Mouse (Mus musculus) G1E (cell line): Measurements from ENCODE around the gene Ceacam20. TPM values are rescaled to one million over a fixed set of nuclear protein-coding genes. Genes with fewer than 3 reads are reported as not detected.

ENCODE experiments used
- ATAC-seq: 2 replicates; pipeline ENCODE4 v1.8.0; 2016; ENCODE audit warnings: mild to moderate bottlenecking; ENCODE audit not compliant: insufficient number of reproducible peaks, poor library complexity, low FRiP score, severe bottlenecking; ENCODE audit errors: extremely low read depth
- DNase-seq: peaks from one replicate; pipeline ENCODE4 v3.0.0; 2012; ENCODE audit warnings: low spot score
- H3K27me3 ChIP-seq: 2 replicates; pipeline ENCODE4 v1.6.1; 2012; ENCODE audit warnings: mild to moderate bottlenecking, low read length, inconsistent platforms; ENCODE audit not compliant: insufficient read depth
- H3K36me3 ChIP-seq: replicated peaks from 2 replicates; pipeline ENCODE3; 2012; ENCODE audit warnings: mild to moderate bottlenecking, inconsistent platforms
- H3K4me1 ChIP-seq: 2 replicates; pipeline ENCODE4 v1.6.1; 2012; ENCODE audit warnings: low read depth, low read length, inconsistent platforms, mixed read lengths; ENCODE audit not compliant: insufficient read depth
- H3K4me3 ChIP-seq: 2 replicates; pipeline ENCODE4 v1.5.1; 2012; ENCODE audit warnings: low read depth, mild to moderate bottlenecking, inconsistent platforms, low read length, moderate library complexity, mixed read lengths
- H3K9me3 ChIP-seq: replicated peaks from 2 replicates; pipeline ENCODE4 v1.6.1; 2012; ENCODE audit warnings: inconsistent platforms
- CTCF ChIP-seq: IDR thresholded peaks from 2 replicates; pipeline ENCODE4 v1.5.1; 2012; ENCODE audit warnings: low read depth, low read length, inconsistent platforms, mixed read lengths
- GATA1 ChIP-seq: IDR thresholded peaks from 2 replicates; pipeline ENCODE4 v1.6.1; 2012; ENCODE audit warnings: borderline replicate concordance, low read length, inconsistent platforms, mixed read lengths
- GATA2 ChIP-seq: IDR thresholded peaks from 2 replicates; pipeline ENCODE4 v1.6.1; 2012; ENCODE audit warnings: low read depth, low read length, inconsistent platforms, borderline replicate concordance
- POLR2AphosphoS5 ChIP-seq: IDR thresholded peaks from 2 replicates; pipeline ENCODE4 v1.6.1; 2012; ENCODE audit warnings: low read depth, low read length, inconsistent platforms; ENCODE audit not compliant: insufficient replicate concordance
- TAL1 ChIP-seq: conservative IDR thresholded peaks from 2 replicates; pipeline ENCODE4 v1.6.1; 2012; ENCODE audit warnings: low read depth, low read length, inconsistent platforms, mixed read lengths
- polyA plus RNA-seq: library from polyadenylated mRNA; stranded (reverse); fragments of >175 nt; gene quantifications from 2 replicates; pipeline ENCODE4 v1.2.3, GENCODE M21; 2012
- total RNA-seq, 2 experiments: library from RNA; stranded (forward) in 1 of 2; stranded (reverse) in 1 of 2; fragments of 200-1000 nt in 1 of 2; fragments of >200 nt in 1 of 2; fragmentation: Nextera tagmentation in 1 of 2; gene quantifications; 2 replicates each; pipeline ENCODE4 v1.2.3; 2014 to 2017

Ceacam20 gene
- total and polyA plus RNA-seq, 3 experiments = not detected

DNA sequence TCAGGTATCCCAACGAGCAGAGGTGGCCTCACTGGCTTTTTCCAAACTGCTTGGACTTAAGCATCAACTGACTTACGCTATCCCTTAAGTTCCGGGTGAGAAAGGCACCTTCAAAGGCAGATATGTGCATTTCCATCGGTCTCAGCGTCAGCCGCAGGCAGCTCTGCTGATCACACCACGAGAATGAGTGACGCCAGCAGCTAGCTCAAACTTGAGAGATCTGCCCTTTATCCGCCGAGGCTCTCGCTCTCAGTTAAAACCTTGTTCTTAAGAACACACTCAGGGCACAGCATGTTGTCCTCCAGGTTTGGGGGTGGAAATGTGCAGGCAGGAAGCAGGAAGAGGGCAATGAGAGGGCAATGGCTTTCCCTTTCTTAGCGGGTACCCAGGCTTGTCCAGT is 16.3 kb upstream of the Ceacam20 start:
- Histone ChIP-seq H3K9me3 (no peaks in the 10 kb centered on the region), H3K36me3 (no peaks in the 10 kb centered on the region), H3K4me3 (no peak overlapping the region), H3K27me3 (no peaks in the 10 kb centered on the region), H3K4me1 (no peaks in the 10 kb centered on the region)
- TF ChIP-seq POLR2AphosphoS5 (no peak), CTCF (no peak), GATA2 (no peak), TAL1 (no peak), GATA1 (no peak)
- ATAC-seq (no peak), DNase-seq (no peak)

DNA sequence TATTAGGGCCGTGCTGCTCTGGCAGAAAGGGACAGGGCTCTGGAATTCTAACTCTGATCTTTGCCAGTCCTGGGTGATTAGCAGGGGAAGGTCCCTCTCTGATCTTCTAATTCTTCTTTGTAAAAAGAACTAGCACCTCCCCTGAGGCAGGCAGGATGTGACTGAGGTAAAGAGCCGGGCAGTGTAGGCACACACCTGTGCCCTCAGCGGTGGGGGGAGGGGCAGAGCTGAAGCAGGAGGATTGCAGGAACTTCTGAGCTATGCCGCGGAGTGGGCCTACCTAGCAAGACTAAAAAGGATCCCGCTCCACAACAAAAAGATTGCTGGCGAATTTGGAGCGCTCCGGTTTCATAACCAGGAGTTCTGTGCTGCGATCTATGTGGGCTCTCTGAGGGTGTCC is 15.2 kb upstream of the Ceacam20 start:
- ATAC-seq (no peak), DNase-seq (no peak)
- Histone ChIP-seq H3K27me3 (no peaks in the 10 kb centered on the region), H3K36me3 (no peaks in the 10 kb centered on the region), H3K4me3 (no peak overlapping the region), H3K4me1 (no peaks in the 10 kb centered on the region), H3K9me3 (no peaks in the 10 kb centered on the region)
- no peak for TF ChIP-seq CTCF
- TF ChIP-seq GATA2 = no peak
- no peak for TF ChIP-seq GATA1
- no peak for TF ChIP-seq TAL1
- TF ChIP-seq POLR2AphosphoS5 = no peak

DNA sequence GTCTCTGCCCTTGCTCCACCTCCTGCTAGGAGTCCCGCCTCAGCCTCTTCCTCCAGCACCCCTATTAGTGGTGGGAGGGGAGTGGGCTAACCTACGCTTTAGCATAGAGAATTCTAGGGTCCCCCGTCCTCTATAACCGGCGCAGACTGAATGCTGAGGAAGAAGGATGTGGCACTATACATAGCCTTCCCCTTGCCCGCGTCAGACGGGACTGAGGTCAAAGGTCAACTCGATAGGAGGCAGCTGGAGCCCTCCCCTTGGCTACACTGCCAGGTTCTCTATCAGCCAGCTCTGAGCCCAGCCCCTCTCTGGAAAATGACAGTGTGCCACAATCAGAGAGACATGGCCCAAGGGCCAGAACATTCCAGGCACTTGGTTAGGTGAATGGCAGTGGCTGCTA is 14.6 kb upstream of the Ceacam20 start, which contains the start of gene Igsf23:
Igsf23 (minus strand) TSS at position 168 of the 400 bp plus-strand sequence.
- Histone ChIP-seq H3K27me3 (no peaks in the 10 kb centered on the region), H3K36me3 (no peaks in the 10 kb centered on the region), H3K9me3 (no peaks in the 10 kb centered on the region), H3K4me1 (no peaks in the 10 kb centered on the region), H3K4me3 (no peak within 1 kb of the TSS)
- ATAC-seq (no peak), DNase-seq (no peak)
- TF ChIP-seq GATA1 (no peak), CTCF (no peak), TAL1 (no peak), GATA2 (no peak), POLR2AphosphoS5 (no peak)

DNA sequence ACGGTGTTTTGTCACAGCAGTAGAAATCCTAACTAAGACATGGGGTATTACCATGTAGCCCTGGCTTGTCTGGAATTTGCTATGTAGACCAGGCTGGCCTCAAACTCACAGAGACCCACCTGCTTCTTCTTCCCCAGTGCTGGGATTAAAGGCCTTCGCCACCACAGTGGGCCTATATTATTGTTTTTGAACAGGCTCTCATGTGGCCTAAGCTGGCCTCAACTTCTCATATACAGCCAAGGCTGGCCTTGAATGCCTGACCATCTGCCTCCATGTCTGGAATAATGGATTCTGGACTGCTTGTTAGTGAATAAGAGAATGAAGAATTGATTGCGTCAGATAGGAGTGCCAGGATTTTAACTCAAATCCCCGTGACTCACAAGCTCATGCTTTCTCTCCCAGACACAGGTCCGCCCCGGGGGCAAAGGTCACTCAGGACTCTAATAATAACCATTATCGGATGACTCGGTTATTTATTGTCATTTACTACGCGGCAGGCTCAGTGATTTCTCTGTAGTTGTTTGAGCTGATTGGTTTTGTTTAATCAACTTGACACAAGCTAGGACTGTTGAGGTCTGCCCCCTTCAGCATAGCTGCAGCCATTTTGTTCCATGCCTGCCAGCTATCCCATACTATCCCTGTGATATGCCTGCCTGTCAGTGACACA is 12.8 kb upstream of the Ceacam20 start:
- ATAC-seq (no peak), DNase-seq (no peak)
- Histone ChIP-seq H3K4me1 (no peaks in the 10 kb centered on the region), H3K4me3 (no peak overlapping the region), H3K27me3 (no peaks in the 10 kb centered on the region), H3K9me3 (no peaks in the 10 kb centered on the region), H3K36me3 (no peaks in the 10 kb centered on the region)
- no peak for TF ChIP-seq GATA1
- TF ChIP-seq TAL1 = no peak
- TF ChIP-seq CTCF = no peak
- no peak for TF ChIP-seq POLR2AphosphoS5

DNA sequence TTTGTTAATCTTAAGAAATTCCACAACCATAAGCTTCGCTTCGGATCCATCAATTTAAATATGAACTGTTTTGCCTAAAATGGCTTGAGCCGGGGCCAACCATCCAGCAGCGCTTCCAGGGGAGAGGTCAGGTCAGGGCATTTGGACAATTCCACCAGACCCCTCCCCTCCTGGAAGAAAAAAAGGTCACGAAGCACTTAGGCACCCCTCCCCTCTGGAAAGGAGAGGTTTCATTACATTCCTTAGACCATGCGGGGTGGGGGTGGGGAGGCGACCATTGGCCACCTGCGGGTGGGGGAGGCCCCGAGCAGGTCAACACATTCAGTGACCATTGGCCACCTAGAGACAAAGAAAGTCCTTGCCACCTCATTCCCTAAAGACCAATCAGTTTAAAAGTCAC is 12.2 kb upstream of the Ceacam20 start:
- H3K36me3 ChIP-seq = no peaks in the 10 kb centered on the region

DNA sequence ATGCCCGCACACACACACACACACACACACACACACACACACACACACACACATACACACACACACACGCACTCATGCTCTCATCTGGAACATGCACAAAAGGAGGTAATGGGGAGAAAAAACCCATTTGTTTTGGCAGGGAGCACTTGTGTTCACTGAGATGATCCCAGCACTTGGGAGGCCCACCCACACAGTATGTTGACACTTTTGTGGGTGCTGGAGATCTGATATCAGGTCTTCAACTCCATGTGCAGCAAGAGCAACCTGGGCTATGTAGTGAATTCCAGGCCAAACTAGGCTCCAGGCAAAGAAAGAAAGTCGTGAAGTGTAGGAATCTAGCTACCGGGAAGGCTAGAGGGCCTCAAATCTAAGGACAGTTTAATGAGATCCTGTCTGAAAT is 9.4 kb upstream of the Ceacam20 start:
- no peak for TF ChIP-seq GATA2
- TF ChIP-seq CTCF = no peak
- no peak for TF ChIP-seq TAL1
- no peak for TF ChIP-seq GATA1
- no peak for TF ChIP-seq POLR2AphosphoS5
- no peaks in the 10 kb centered on the region for H3K27me3 ChIP-seq
- H3K4me3 ChIP-seq = no peak overlapping the region
- ATAC-seq (no peak), DNase-seq (no peak)
- no peaks in the 10 kb centered on the region for H3K9me3 ChIP-seq
- H3K36me3 ChIP-seq = no peaks in the 10 kb centered on the region
- H3K4me1 ChIP-seq = no peaks in the 10 kb centered on the region

More for the DNA sequence above, 12.2 kb upstream of the Ceacam20 start:
- ATAC-seq (no peak), DNase-seq (no peak)
- H3K27me3 ChIP-seq = no peaks in the 10 kb centered on the region
- TF ChIP-seq CTCF (no peak), GATA1 (no peak), TAL1 (no peak), POLR2AphosphoS5 (no peak)
- H3K4me3 ChIP-seq = no peak overlapping the region
- H3K4me1 ChIP-seq = no peaks in the 10 kb centered on the region
- no peaks in the 10 kb centered on the region for H3K9me3 ChIP-seq
